Mouse (Mus musculus) fat pad, adult 2 months (tissue): ENCODE measurements around the gene Nxnl1.

ENCODE experiments used
- DNase-seq: peaks from one replicate; pipeline ENCODE4 v3.0.0-alpha.2; 2011; ENCODE audit warnings: low read depth, low spot score; ENCODE audit errors: extremely low read depth

Gene Nxnl1

GRCm38 (mm10) chr8:71586891-71587290 lies 20.5 kb upstream of the Nxnl1 start:
- no peak for DNase-seq

GRCm38 (mm10) chr8:71580201-71580600 lies 13.8 kb upstream of the Nxnl1 start:
- DNase-seq: no peak

- no peak for DNase-seq
Measured at GRCm38 (mm10) chr8:71579476-71579875, 13.1 kb upstream of the Nxnl1 start.

GRCm38 (mm10) chr8:71579009-71579408 lies 12.6 kb upstream of the Nxnl1 start:
- DNase-seq: no peak

- DNase-seq: no peak
Measured at GRCm38 (mm10) chr8:71577856-71578387, 11.5 kb upstream of the Nxnl1 start.

- no peak for DNase-seq
Measured at GRCm38 (mm10) chr8:71575020-71575419, 8.6 kb upstream of the Nxnl1 start.

- no peak for DNase-seq
Measured at GRCm38 (mm10) chr8:71574426-71574825, 8.0 kb upstream of the Nxnl1 start.

- DNase-seq: peak; percentile 84
Measured at GRCm38 (mm10) chr8:71572847-71573633, 6.6 kb upstream of the Nxnl1 start.

GRCm38 (mm10) chr8:71572077-71572476 lies 5.7 kb upstream of the Nxnl1 start:
- no peak for DNase-seq

GRCm38 (mm10) chr8:71570291-71570954 lies 4.0 kb upstream of the Nxnl1 start:
- DNase-seq: peak; percentile 94

GRCm38 (mm10) chr8:71569366-71570290 lies 3.2 kb upstream of the Nxnl1 start:
- peak; percentile 92 for DNase-seq

- DNase-seq: no peak
Measured at GRCm38 (mm10) chr8:71568941-71569340, 2.5 kb upstream of the Nxnl1 start.

GRCm38 (mm10) chr8:71568387-71568937 lies 2.1 kb upstream of the Nxnl1 start, which contains the start of gene Slc27a1:
Slc27a1 (plus strand) TSS chr8:71568882.
- DNase-seq: no peak

- no peak for DNase-seq
Measured at GRCm38 (mm10) chr8:71567587-71567986, 1.2 kb upstream of the Nxnl1 start.

GRCm38 (mm10) chr8:71563992-71564391 lies 2.4 kb downstream of the Nxnl1 start:
- DNase-seq: no peak

- no peak for DNase-seq
Measured at GRCm38 (mm10) chr8:71562751-71563150, 3.6 kb downstream of the Nxnl1 start.

- DNase-seq: no peak
Measured at GRCm38 (mm10) chr8:71561401-71561800, 5.0 kb downstream of the Nxnl1 start.

GRCm38 (mm10) chr8:71560765-71561164 lies 5.6 kb downstream of the Nxnl1 start:
- no peak for DNase-seq

GRCm38 (mm10) chr8:71560071-71560470 lies 6.3 kb downstream of the Nxnl1 start:
- no peak for DNase-seq

- DNase-seq: no peak
Measured at GRCm38 (mm10) chr8:71558958-71559690, 7.3 kb downstream of the Nxnl1 start.
